Mouse (Mus musculus): Measurements from ENCODE around the gene Fnbp1.

GRCm38 (mm10) chr2:31056070-31056469 is 85.7 kb downstream of the Fnbp1 start:
- no peak; the same call in 1 of the 2 replicates for TF ChIP-seq CTCF (IDR thresholded peaks at IDR 0.05; ENCODE audit: borderline replicate concordance, insufficient read depth, low read depth, low read length)
- TF ChIP-seq POLR2A (IDR thresholded peaks at IDR 0.05; ENCODE audit: borderline replicate concordance, insufficient read depth, low read length) = no peak

All from cerebellum, adult 2 months (tissue).